Mouse (Mus musculus) neural tube, embryonic 13.5 days (tissue): Measurements from ENCODE around the gene Gm26602. TPM values are rescaled to one million over a fixed set of nuclear protein-coding genes. Genes with fewer than 3 reads are reported as not detected.
A peak's percentile ranks its signal among the peaks of the same experiment; 100 is the strongest.
"Not testable (repeated sequence)": the region's sequence is repeated elsewhere in the genome, so short reads cannot be mapped to it uniquely, and the experiment has no call there.

Source experiments
- ATAC-seq: fragments of 200-750 bp; cut with Nextera tagmentation; 2 replicates; pipeline ENCODE4 v1.8.0; 2017; ENCODE audit warnings: low read depth, mild to moderate bottlenecking, moderate TSS enrichment, moderate library complexity
- H3K27ac ChIP-seq: fragments of 300-500 bp; sonication (generic); replicated peaks from 2 replicates; pipeline ENCODE4 v1.5.1; 2015; ENCODE audit warnings: moderate library complexity, mild to moderate bottlenecking, inconsistent platforms
- H3K27me3 ChIP-seq: fragments of 300-500 bp; sonication (generic); 2 replicates; pipeline ENCODE4 v1.6.1; 2015; ENCODE audit warnings: mild to moderate bottlenecking, inconsistent platforms
- H3K36me3 ChIP-seq: fragments of 300-500 bp; sonication (generic); 2 replicates; pipeline ENCODE4 v1.6.1; 2015; ENCODE audit warnings: mild to moderate bottlenecking, inconsistent platforms
- H3K4me1 ChIP-seq: fragments of 300-500 bp; sonication (generic); replicated peaks from 2 replicates; pipeline ENCODE4 v1.6.1; 2015; ENCODE audit warnings: inconsistent platforms
- H3K4me2 ChIP-seq: fragments of 300-500 bp; sonication (generic); 2 replicates; pipeline ENCODE4 v1.6.1; 2015; ENCODE audit warnings: inconsistent platforms, mild to moderate bottlenecking, moderate library complexity
- H3K4me3 ChIP-seq: fragments of 300-500 bp; sonication (generic); 2 replicates; pipeline ENCODE4 v1.5.1; 2015; ENCODE audit warnings: mild to moderate bottlenecking, inconsistent platforms
- H3K9ac ChIP-seq: fragments of 300-500 bp; sonication (generic); 2 replicates; pipeline ENCODE4 v1.6.1; 2015; ENCODE audit warnings: moderate library complexity, mild to moderate bottlenecking, inconsistent platforms
- H3K9me3 ChIP-seq: fragments of 300-500 bp; sonication (generic); 2 replicates; pipeline ENCODE4 v1.6.1; 2016; ENCODE audit warnings: inconsistent platforms
- WGBS: fragments of 180-500 bp; shearing (Covaris S2); methylation state at CpG from one replicate; pipeline ENCODE4 v1.1.7; 2015; 5-methylcytosine and 5-hydroxymethylcytosine counted together
- microRNA-seq: library from miRNA; unstranded; fragments of <30 nt; microRNA quantifications from one replicate; pipeline ENCODE4, GENCODE M21; 2016
- polyA plus RNA-seq: library from polyadenylated mRNA; unstranded; fragments of >200 nt; fragmentation: Nextera tagmentation; extraction: Ambion mirVana; gene quantifications from 2 replicates; pipeline ENCODE4 v1.2.1, GENCODE M21; 2015

The Gm26602 gene
- polyA plus RNA-seq, 1 experiment from 2014 or later: 40.5 TPM

GRCm38 (mm10) chr10:79958140-79958816 is 47.6 kb downstream of the Gm26602 start:
- ATAC-seq: no peak
- Histone ChIP-seq H3K27ac (no peak overlapping the region), H3K4me1 (peaks cover 17% of the 10 kb centered on the region), H3K4me3 (no peak overlapping the region), H3K36me3 (peaks cover 30% of the 10 kb centered on the region), H3K9ac (peak overlapping the region; percentile 47; the same call in 1 of the 2 replicates), H3K9me3 (no peaks in the 10 kb centered on the region), H3K4me2 (peak overlapping the region; percentile 30; the same call in 1 of the 2 replicates), H3K27me3 (no peaks in the 10 kb centered on the region)
- 3% methylated on average over 21 of the region's 21 CpGs for WGBS

GRCm38 (mm10) chr10:79959412-79959811 is 48.8 kb downstream of the Gm26602 start:
- H3K4me1 ChIP-seq: peaks cover 17% of the 10 kb centered on the region
- H3K9me3 ChIP-seq, H3K27me3 ChIP-seq, H3K9ac ChIP-seq, H3K4me3 ChIP-seq, H3K27ac ChIP-seq: not testable (repeated sequence)
- peaks cover 33% of the 10 kb centered on the region for H3K36me3 ChIP-seq
- peak overlapping the region; percentile 92 for H3K4me2 ChIP-seq
- 34% methylated on average over 10 of the region's 10 CpGs for WGBS
- ATAC-seq: 0 out of 2 replicates have a peak, but pooled peaks have one; percentile 45

DNA sequence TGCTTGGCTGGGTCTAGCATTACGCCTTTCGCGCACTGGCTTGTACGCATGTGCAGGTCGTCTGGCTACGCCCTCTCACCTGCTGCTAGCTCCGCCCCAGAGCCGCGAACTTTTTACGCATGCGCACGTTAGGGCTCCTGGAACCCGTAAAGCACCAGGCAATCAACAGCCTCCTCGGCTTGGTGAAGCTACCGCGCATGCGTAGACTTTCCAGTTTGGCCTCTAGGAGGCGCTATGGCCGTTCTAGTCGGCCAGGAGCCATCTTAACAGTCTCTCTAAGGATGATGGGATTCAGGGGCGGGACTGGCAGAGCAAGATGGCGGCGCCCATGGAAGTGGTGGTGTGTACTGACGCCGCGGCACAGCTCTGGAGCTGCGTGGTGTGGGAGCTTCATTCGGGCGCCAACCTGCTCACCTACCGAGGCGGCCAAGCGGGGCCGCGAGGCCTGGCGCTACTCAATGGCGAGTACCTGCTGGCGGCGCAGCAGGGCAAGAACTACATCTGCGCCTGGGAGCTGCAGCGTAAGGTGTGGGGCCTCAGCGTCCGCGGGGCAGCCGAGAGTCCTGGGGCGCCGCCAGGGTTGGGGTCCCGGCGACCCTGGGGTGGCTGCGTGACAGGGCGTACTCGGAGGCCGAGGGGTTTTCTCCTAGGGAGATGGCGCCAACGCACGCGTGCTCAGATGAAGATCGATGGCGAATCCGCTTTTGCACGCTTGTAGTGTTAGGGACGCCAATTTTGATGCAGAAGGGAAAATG is 49.4 kb downstream of the Gm26602 start, which contains the start of gene Wdr18:
Wdr18 (plus strand) TSS at position 306 of the 755 bp plus-strand sequence.
- peak within 1 kb of the TSS; percentile 96 for H3K4me3 ChIP-seq
- H3K27me3 ChIP-seq: no peaks in the 10 kb centered on the region
- under 1% methylated on average over 61 of the region's 61 CpGs for WGBS
- ATAC-seq: peak; percentile 98
- H3K4me2 ChIP-seq: peak within 1 kb of the TSS; percentile 92
- H3K36me3 ChIP-seq: peaks cover 39% of the 10 kb centered on the region
- H3K9me3 ChIP-seq: no peaks in the 10 kb centered on the region
- peak within 1 kb of the TSS; percentile 76 for H3K27ac ChIP-seq
- peak within 1 kb of the TSS; percentile 85 for H3K9ac ChIP-seq
- H3K4me1 ChIP-seq: peaks cover 17% of the 10 kb centered on the region

Small RNA genes lying within 50 kb of the gene (microRNA-seq; reads per million reads assigned to microRNA genes)
- not detected for gene Mir6910

Other genes with a start within 250 kb of the Gm26602 start
- 0.62 and 1.1 TPM in 2 replicates for gene Madcam1, start 246.3 kb upstream of the Gm26602 start, polyA plus RNA-seq
- gene Tpgs1, start 241.5 kb upstream of the Gm26602 start, polyA plus RNA-seq: 82.3 and 90.2 TPM in 2 replicates
- 98.3 and 98.7 TPM in 2 replicates for gene Cdc34, start 228.7 kb upstream of the Gm26602 start, polyA plus RNA-seq
- gene Gzmm, start 221.8 kb upstream of the Gm26602 start, polyA plus RNA-seq: 0.69 and 1.5 TPM in 2 replicates
- gene Bsg, start 206.4 kb upstream of the Gm26602 start, polyA plus RNA-seq: 750 and 762 TPM in 2 replicates
- 0.78 and 0.83 TPM in 2 replicates for gene Hcn2, start 194.2 kb upstream of the Gm26602 start, polyA plus RNA-seq
- gene Polrmt, start 164.3 kb upstream of the Gm26602 start, polyA plus RNA-seq: 40.7 and 41.2 TPM in 2 replicates
- gene Fgf22, start 155.8 kb upstream of the Gm26602 start, polyA plus RNA-seq: 1.7 and 2.7 TPM in 2 replicates
- gene Rnf126, start 143.9 kb upstream of the Gm26602 start, polyA plus RNA-seq: 96.2 and 98.5 TPM in 2 replicates
- gene Fstl3, start 133.6 kb upstream of the Gm26602 start, polyA plus RNA-seq: 1.9 and 2.8 TPM in 2 replicates
- 0.07 and 0.69 TPM in 2 replicates for gene Prss57, start 119.9 kb upstream of the Gm26602 start, polyA plus RNA-seq
- 214 and 231 TPM in 2 replicates for gene Palm, start 117.3 kb upstream of the Gm26602 start, polyA plus RNA-seq
- gene Misp, start 89.9 kb upstream of the Gm26602 start, polyA plus RNA-seq: 2.1 and 2.5 TPM in 2 replicates
- 87.9 and 114 TPM in 2 replicates for gene Ptbp1, start 56.4 kb upstream of the Gm26602 start, polyA plus RNA-seq
- 14.3 and 14.7 TPM in 2 replicates for gene Prtn3, start 36.4 kb upstream of the Gm26602 start, polyA plus RNA-seq
- gene Plppr3, start 36.2 kb upstream of the Gm26602 start, polyA plus RNA-seq: 343 and 361 TPM in 2 replicates
- 0.67 TPM in 1 of 2 replicates, not detected in the other for gene Elane, start 24.6 kb upstream of the Gm26602 start, polyA plus RNA-seq
- not detected in 2 replicates for gene Cfd, start 20.0 kb upstream of the Gm26602 start, polyA plus RNA-seq
- gene Med16, start 1.9 kb upstream of the Gm26602 start, polyA plus RNA-seq: 47.4 and 49.0 TPM in 2 replicates
- gene Kiss1r, start 6.1 kb downstream of the Gm26602 start, polyA plus RNA-seq: 2.1 and 2.4 TPM in 2 replicates
- gene R3hdm4, start 10.4 kb downstream of the Gm26602 start, polyA plus RNA-seq: 237 and 249 TPM in 2 replicates
- gene Arid3a, start 16.2 kb downstream of the Gm26602 start, polyA plus RNA-seq: 3.4 and 5.4 TPM in 2 replicates
- 67.0 and 85.7 TPM in 2 replicates for gene Wdr18, start 49.3 kb downstream of the Gm26602 start, polyA plus RNA-seq
- 0.58 and 0.61 TPM in 2 replicates for gene Grin3b, start 59.9 kb downstream of the Gm26602 start, polyA plus RNA-seq
- gene Tmem259, start 73.5 kb downstream of the Gm26602 start, polyA plus RNA-seq: 21.0 and 21.4 TPM in 2 replicates
- 55.6 and 56.2 TPM in 2 replicates for gene Cnn2, start 77.7 kb downstream of the Gm26602 start, polyA plus RNA-seq
- 7.7 and 8.1 TPM in 2 replicates for gene Abca7, start 85.6 kb downstream of the Gm26602 start, polyA plus RNA-seq
- gene Arhgap45, start 105.8 kb downstream of the Gm26602 start, polyA plus RNA-seq: 2.4 and 2.9 TPM in 2 replicates
- 141 and 153 TPM in 2 replicates for gene Polr2e, start 128.9 kb downstream of the Gm26602 start, polyA plus RNA-seq
- gene Gpx4, start 136.3 kb downstream of the Gm26602 start, polyA plus RNA-seq: 505 and 556 TPM in 2 replicates
- gene Sbno2, start 194.7 kb downstream of the Gm26602 start, polyA plus RNA-seq: 12.9 and 13.0 TPM in 2 replicates
- gene Stk11, start 204.9 kb downstream of the Gm26602 start, polyA plus RNA-seq: 13.3 and 16.8 TPM in 2 replicates
- 467 and 481 TPM in 2 replicates for gene Atp5d, start 227.8 kb downstream of the Gm26602 start, polyA plus RNA-seq
- gene Cbarp, start 230.0 kb downstream of the Gm26602 start, polyA plus RNA-seq: 53.9 and 55.1 TPM in 2 replicates
- 31.0 and 35.8 TPM in 2 replicates for gene Midn, start 237.4 kb downstream of the Gm26602 start, polyA plus RNA-seq